Mouse (Mus musculus): Measurements from ENCODE around the gene Ctsk. TPM values are rescaled to one million over a fixed set of nuclear protein-coding genes. Genes with fewer than 3 reads are reported as not detected.

The Ctsk gene
- total RNA-seq, 2 experiments from 2014 or later, result 15.1 to 18.0 TPM

Other genes starting within 250 kb of the Ctsk start
- gene Bnipl, start 248.1 kb upstream of the Ctsk start, total RNA-seq (2021), result under 1 TPM in 1 of 2 experiments, not detected in 1; 0.33 TPM
- gene Mindy1, start 217.9 kb upstream of the Ctsk start, total RNA-seq (2021), result 10 to 100 TPM; 23.5 to 25.5 TPM
- gene Prune1, start 217.2 kb upstream of the Ctsk start, total RNA-seq (2021), result 10 to 100 TPM; 31.7 to 32.3 TPM
- under 1 TPM; 0.64 to 0.89 TPM for gene Anxa9, start 192.1 kb upstream of the Ctsk start, total RNA-seq (2021)
- gene Cers2, start 184.5 kb upstream of the Ctsk start, total RNA-seq (2021), result 10 to 100 TPM; 39.1 to 46.8 TPM
- gene Setdb1, start 142.1 kb upstream of the Ctsk start, total RNA-seq (2021), result 10 to 100 TPM; 38.1 to 41.5 TPM
- gene 4930558C23Rik, start 96.4 kb upstream of the Ctsk start, total RNA-seq (2021), result not detected
- 10 to 100 TPM; 32.2 to 36.2 TPM for gene Arnt, start 64.9 kb upstream of the Ctsk start, total RNA-seq (2021)
- gene Ctss, start 27.5 kb downstream of the Ctsk start, total RNA-seq (2021), result 10 to 100 TPM; 29.6 to 31.3 TPM
- not detected for gene Hormad1, start 60.4 kb downstream of the Ctsk start, total RNA-seq (2021)
- 10 to 100 TPM; 15.8 to 21.1 TPM for gene Golph3l, start 89.7 kb downstream of the Ctsk start, total RNA-seq (2021)
- gene Ensa, start 125.7 kb downstream of the Ctsk start, total RNA-seq (2021), result 100 to 1,000 TPM; 332 to 337 TPM
- gene Mcl1, start 159.5 kb downstream of the Ctsk start, total RNA-seq (2021), result 10 to 100 TPM; 58.6 to 69.2 TPM
- gene Adamtsl4, start 188.7 kb downstream of the Ctsk start, total RNA-seq (2021), result 1 to 10 TPM; 2.0 TPM
- gene Ecm1, start 240.3 kb downstream of the Ctsk start, total RNA-seq (2021), result 10 to 100 TPM; 11.4 to 13.2 TPM